Mouse (Mus musculus) stomach, embryonic 14.5 days (tissue): ENCODE results near the gene Pidd1. TPM values are rescaled to one million over a fixed set of nuclear protein-coding genes. Genes with fewer than 3 reads are reported as not detected.

Experiments used
- ATAC-seq: fragments of 200-750 bp; cut with Nextera tagmentation; 2 replicates; pipeline ENCODE4 v1.8.0; 2017; ENCODE audit warnings: low read depth, moderate TSS enrichment; ENCODE audit not compliant: insufficient number of reproducible peaks, insufficient read depth, low FRiP score
- H3K27ac ChIP-seq: fragments of 300-500 bp; sonication (generic); 2 replicates; pipeline ENCODE4 v1.5.1; 2014; ENCODE audit warnings: mild to moderate bottlenecking, low read length, moderate library complexity, mixed read lengths
- H3K27me3 ChIP-seq: fragments of 300-500 bp; sonication (generic); 2 replicates; pipeline ENCODE4 v1.6.1; 2014; ENCODE audit warnings: low read length, control low read depth, mixed read lengths; ENCODE audit not compliant: control insufficient read depth, insufficient read depth
- H3K36me3 ChIP-seq: fragments of 300-500 bp; sonication (generic); 2 replicates; pipeline ENCODE4 v1.6.1; 2014; ENCODE audit warnings: mild to moderate bottlenecking, control low read depth, low read length, moderate library complexity, mixed read lengths; ENCODE audit not compliant: control insufficient read depth, insufficient read depth
- H3K4me1 ChIP-seq: fragments of 300-500 bp; sonication (generic); 2 replicates; pipeline ENCODE4 v1.6.1; 2014; ENCODE audit warnings: low read length, control low read depth, mixed read lengths; ENCODE audit not compliant: control insufficient read depth, insufficient read depth
- H3K4me2 ChIP-seq: fragments of 300-500 bp; sonication (generic); replicated peaks from 2 replicates; pipeline ENCODE4 v1.6.1; 2014; ENCODE audit warnings: low read depth, low read length, control low read depth
- H3K4me3 ChIP-seq: fragments of 300-500 bp; sonication (generic); 2 replicates; pipeline ENCODE4 v1.5.1; 2014; ENCODE audit warnings: low read depth, low read length, control low read depth
- H3K9ac ChIP-seq: fragments of 300-500 bp; sonication (generic); replicated peaks from 2 replicates; pipeline ENCODE4 v1.6.1; 2014; ENCODE audit warnings: low read depth, mild to moderate bottlenecking, control low read depth, low read length, moderate library complexity, mixed read lengths
- H3K9me3 ChIP-seq: fragments of 300-500 bp; sonication (generic); 2 replicates; pipeline ENCODE4 v1.6.1; 2016; ENCODE audit warnings: low read depth, low read length, control low read depth; ENCODE audit not compliant: control insufficient read depth
- WGBS: fragments of 180-500 bp; shearing (Covaris S2); extraction: QIAGEN DNeasy Blood & Tissue Kit; methylation state at CpG from one replicate; pipeline ENCODE4 v1.1.7; 2014; 5-methylcytosine and 5-hydroxymethylcytosine counted together
- polyA plus RNA-seq: library from polyadenylated mRNA; unstranded; fragments of >200 nt; fragmentation: Nextera tagmentation; extraction: Ambion mirVana; gene quantifications from 2 replicates; pipeline ENCODE4 v1.2.1, GENCODE M21; 2014

Gene Pidd1
- polyA plus RNA-seq, 1 experiment from 2014 or later = 8.5 TPM

- H3K4me1 ChIP-seq = peaks cover 24% of the 10 kb centered on the region
- no peak overlapping the region for H3K9ac ChIP-seq
- H3K27ac ChIP-seq = no peak overlapping the region
- ATAC-seq = no peak
- peaks cover 6% of the 10 kb centered on the region; the same call in 1 of the 2 replicates for H3K36me3 ChIP-seq
- H3K4me3 ChIP-seq = no peak overlapping the region
- H3K27me3 ChIP-seq = peaks cover 18% of the 10 kb centered on the region; the same call in 1 of the 2 replicates
- WGBS = 89% methylated on average over 17 of the region's 17 CpGs
- H3K9me3 ChIP-seq = no peaks in the 10 kb centered on the region
- no peak overlapping the region for H3K4me2 ChIP-seq
These were observed 15.5 kb upstream of the Pidd1 start for GRCm38 (mm10) chr7:141459301-141459711.

DNA sequence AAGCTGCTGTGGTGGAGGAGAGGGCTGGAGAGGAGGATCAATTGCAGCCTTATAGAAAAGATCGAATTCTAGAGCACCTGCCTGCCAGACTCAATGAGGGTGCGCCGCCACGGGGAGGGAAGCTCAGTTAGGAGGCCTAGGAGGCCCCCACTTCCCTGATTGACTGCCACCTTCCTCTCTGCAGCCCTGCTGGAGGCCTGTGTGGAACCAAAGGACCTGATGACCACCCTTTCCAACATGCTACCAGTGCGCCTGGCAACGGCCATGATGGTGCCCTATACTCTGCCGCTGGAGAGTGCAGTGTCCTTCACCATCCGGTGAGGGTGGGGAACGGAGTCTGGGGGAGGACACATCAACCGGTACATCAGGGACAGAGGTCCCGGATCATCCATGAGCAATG, 14.8 kb upstream of the Pidd1 start:
- Histone ChIP-seq H3K27me3 (peaks cover 12% of the 10 kb centered on the region; the same call in 1 of the 2 replicates), H3K9me3 (no peaks in the 10 kb centered on the region), H3K27ac (no peak overlapping the region), H3K4me2 (no peak overlapping the region), H3K4me3 (no peak overlapping the region), H3K9ac (no peak overlapping the region), H3K36me3 (peaks cover 6% of the 10 kb centered on the region; the same call in 1 of the 2 replicates), H3K4me1 (peaks cover 23% of the 10 kb centered on the region)
- WGBS = 89% methylated on average over 11 of the region's 11 CpGs
- no peak for ATAC-seq

GRCm38 (mm10) chr7:141457986-141458660, 14.3 kb upstream of the Pidd1 start:
- no peaks in the 10 kb centered on the region for H3K9me3 ChIP-seq
- peaks cover 23% of the 10 kb centered on the region for H3K4me1 ChIP-seq
- no peak for ATAC-seq
- H3K27ac ChIP-seq = no peak overlapping the region
- no peak overlapping the region for H3K9ac ChIP-seq
- H3K27me3 ChIP-seq = peaks cover 9% of the 10 kb centered on the region; the same call in 1 of the 2 replicates
- peaks cover 6% of the 10 kb centered on the region; the same call in 1 of the 2 replicates for H3K36me3 ChIP-seq
- 72% methylated on average over 15 of the region's 15 CpGs for WGBS
- no peak overlapping the region for H3K4me2 ChIP-seq
- H3K4me3 ChIP-seq = no peak overlapping the region

DNA sequence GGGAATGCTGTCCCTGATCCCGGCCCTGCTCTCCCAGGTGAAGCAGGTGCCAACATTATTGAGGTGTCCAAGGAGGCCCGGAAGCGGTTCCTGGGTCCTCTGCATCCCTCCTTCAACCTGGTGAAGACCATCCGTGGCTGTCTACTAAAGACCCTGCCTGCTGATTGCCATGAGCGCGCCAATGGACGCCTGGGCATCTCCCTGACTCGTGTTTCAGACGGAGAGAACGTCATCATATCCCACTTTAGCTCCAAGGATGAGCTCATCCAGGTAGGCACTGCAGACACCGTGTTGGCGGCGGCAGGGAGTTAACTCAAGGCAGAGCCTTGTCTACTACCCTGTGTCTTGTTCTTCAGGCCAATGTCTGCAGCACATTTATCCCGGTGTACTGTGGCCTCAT, 13.4 kb upstream of the Pidd1 start:
- Histone ChIP-seq H3K9ac (no peak overlapping the region), H3K4me2 (no peak overlapping the region), H3K36me3 (peaks cover 6% of the 10 kb centered on the region; the same call in 1 of the 2 replicates), H3K27me3 (peaks cover 3% of the 10 kb centered on the region; the same call in 1 of the 2 replicates), H3K27ac (no peak overlapping the region), H3K9me3 (no peaks in the 10 kb centered on the region), H3K4me1 (peaks cover 23% of the 10 kb centered on the region), H3K4me3 (no peak overlapping the region)
- ATAC-seq = no peak
- WGBS = 91% methylated on average over 14 of the region's 14 CpGs

DNA sequence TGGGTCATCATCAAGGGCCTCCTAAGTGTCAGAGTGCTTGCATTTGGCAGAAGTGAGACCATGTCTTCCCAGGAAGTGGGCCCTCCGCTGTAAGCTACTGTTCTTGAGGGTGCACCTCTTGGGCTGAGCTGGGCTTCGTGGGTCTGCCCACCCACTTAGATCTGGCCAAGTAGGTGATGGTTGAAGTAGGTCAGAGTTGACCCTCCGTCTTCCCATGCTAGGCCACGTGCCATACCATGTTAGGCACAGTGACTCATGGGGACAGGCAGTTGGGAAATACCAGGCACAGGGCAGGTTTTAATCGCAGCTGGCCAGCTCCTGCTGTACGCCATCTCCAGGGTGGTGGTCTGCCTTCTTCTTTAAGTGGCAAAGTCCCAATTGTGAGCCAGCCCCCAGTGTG, 12.9 kb upstream of the Pidd1 start:
- Histone ChIP-seq H3K4me3 (no peak overlapping the region), H3K4me1 (peaks cover 22% of the 10 kb centered on the region), H3K27me3 (no peaks in the 10 kb centered on the region), H3K9ac (no peak overlapping the region), H3K36me3 (peaks cover 11% of the 10 kb centered on the region; the same call in 1 of the 2 replicates), H3K4me2 (no peak overlapping the region), H3K9me3 (no peaks in the 10 kb centered on the region), H3K27ac (no peak overlapping the region)
- 85% methylated on average over 6 of the region's 6 CpGs for WGBS
- no peak for ATAC-seq

DNA sequence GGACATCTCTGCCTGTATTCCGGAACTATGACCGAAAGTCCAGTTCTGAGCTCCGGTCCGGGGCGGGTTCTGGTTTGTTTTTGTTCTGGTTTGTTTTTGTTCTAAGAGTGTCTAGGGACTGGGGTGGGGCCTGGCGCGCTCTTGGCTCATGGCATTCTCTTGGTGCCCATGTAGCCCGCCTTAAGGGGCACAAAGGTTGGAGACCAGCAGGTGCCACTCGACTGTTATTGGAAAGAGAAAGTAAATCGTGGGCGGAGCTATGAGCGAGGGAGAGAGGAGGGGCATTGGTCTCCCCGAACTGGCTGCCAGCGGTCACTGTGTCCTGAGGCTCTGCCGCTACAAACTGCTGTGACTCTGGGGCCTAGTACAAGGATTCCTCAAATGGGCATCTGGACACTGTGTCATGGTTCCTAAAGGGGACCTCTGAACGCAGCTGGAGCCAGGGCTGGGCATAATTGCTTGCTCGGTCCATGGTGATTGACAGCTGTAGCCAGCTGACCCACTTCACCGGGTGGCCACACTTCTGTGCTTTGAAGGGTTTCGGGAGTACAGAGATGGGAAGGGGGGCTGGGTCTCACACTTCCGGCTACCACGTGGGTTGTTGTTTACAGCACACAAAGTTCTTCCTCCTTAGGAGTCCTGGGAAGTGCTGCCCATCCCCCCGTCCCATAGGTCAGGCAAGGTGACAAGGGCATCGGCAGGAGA, 11.9 kb upstream of the Pidd1 start:
- Histone ChIP-seq H3K4me3 (peak overlapping the region; percentile 74), H3K4me2 (peak overlapping the region; percentile 93), H3K27ac (peak overlapping the region; percentile 55; the same call in 1 of the 2 replicates), H3K9ac (peak overlapping the region; percentile 48), H3K27me3 (no peaks in the 10 kb centered on the region), H3K9me3 (no peaks in the 10 kb centered on the region), H3K36me3 (peaks cover 20% of the 10 kb centered on the region), H3K4me1 (peaks cover 12% of the 10 kb centered on the region; the same call in 1 of the 2 replicates)
- ATAC-seq = peak; percentile 24
- WGBS = 2% methylated on average over 23 of the region's 23 CpGs

- H3K4me3 ChIP-seq = peak within 1 kb of the TSS; percentile 74
- H3K4me2 ChIP-seq = peak within 1 kb of the TSS; percentile 93
- peak within 1 kb of the TSS; percentile 48 for H3K9ac ChIP-seq
- no peaks in the 10 kb centered on the region for H3K27me3 ChIP-seq
- peak within 1 kb of the TSS; percentile 55; the same call in 1 of the 2 replicates for H3K27ac ChIP-seq
- peak; percentile 82 for ATAC-seq
- no peaks in the 10 kb centered on the region for H3K9me3 ChIP-seq
- under 1% methylated on average over 45 of the region's 45 CpGs for WGBS
- H3K36me3 ChIP-seq = peaks cover 27% of the 10 kb centered on the region
- H3K4me1 ChIP-seq = peaks cover 8% of the 10 kb centered on the region; the same call in 1 of the 2 replicates
These were observed 11.2 kb upstream of the Pidd1 start, which contains the start of gene Pnpla2 for GRCm38 (mm10) chr7:141454967-141455551. Gene Pnpla2, plus strand, starts transcription at chr7:141455198.

DNA sequence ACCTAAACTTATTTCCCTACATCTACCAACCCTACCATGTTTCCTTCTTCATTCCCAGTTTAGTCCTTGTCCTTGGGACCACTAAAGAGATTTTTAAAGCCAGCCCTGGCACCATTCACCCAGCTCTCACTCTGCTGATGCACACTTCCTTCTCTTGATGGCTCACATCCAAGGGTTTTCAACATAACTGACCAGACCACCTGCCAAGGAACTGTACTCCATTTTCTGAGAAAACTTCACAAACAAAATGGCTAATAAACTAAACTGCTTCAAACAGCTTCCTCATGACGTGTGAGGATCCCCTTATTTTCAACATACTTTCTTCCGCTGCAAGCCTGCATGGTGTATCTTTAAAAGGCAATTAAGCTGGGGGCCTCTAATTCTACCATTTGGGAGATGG, 9.8 kb upstream of the Pidd1 start:
- Histone ChIP-seq H3K27ac (no peak overlapping the region), H3K9me3 (no peaks in the 10 kb centered on the region), H3K4me2 (no peak overlapping the region), H3K36me3 (peaks cover 37% of the 10 kb centered on the region), H3K9ac (no peak overlapping the region), H3K4me3 (no peak overlapping the region), H3K4me1 (peaks cover 11% of the 10 kb centered on the region), H3K27me3 (no peaks in the 10 kb centered on the region)
- no peak for ATAC-seq
- 74% methylated on average over 2 of the region's 2 CpGs for WGBS
